Mouse (Mus musculus) ZHBTc4 (cell line): Measurements from ENCODE around the gene Zfp638.
A peak's percentile ranks its signal among the peaks of the same experiment; 100 is the strongest.
"Not testable (repeated sequence)": the region's sequence is repeated elsewhere in the genome, so short reads cannot be mapped to it uniquely, and the experiment has no call there.

ENCODE experiments used
- DNase-seq: peaks from one replicate; pipeline ENCODE4 v3.0.0-alpha.2; 2011; ENCODE audit warnings: low read depth, low spot score

Zfp638 gene

DNA sequence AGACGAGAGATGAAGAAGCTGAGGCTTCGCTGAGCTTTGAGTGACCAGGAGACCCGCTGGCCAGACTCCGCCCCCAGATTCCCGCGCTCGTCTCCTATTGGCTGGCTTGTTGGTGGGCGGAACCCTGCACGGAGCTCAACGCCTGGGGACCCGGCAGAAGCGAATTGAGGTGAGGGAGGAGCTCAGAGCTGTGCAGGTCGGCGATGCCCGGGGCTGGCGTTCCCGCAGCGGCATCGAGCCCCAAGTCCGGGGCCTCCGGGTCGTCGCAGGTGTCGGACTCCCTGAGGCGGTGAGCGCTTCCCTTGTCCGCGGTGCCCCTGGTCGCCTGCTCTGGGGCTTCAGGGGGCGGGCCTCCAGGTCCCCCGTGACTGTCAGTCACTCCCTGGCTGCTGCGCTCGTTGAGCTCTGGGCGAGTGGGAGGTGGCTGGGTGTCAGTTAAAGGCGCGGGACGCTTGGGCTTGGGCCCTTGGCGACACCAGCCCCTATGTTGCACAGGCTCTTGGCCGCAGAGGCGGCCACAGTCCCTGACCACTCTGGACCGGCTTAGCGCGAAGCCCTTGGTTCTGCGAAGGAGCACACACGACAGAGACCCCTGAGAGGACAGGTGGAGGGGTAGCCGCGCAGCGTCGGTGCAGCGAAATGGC lies at the start of gene Zfp638:
Gene Zfp638, plus strand, starts transcription at position 156 of the 644 bp plus-strand sequence.
- DNase-seq, result peak; percentile 95

- no peak for DNase-seq
Observed at GRCm38 (mm10) chr6:83818996-83819395, 47.9 kb upstream of the Zfp638 start.

GRCm38 (mm10) chr6:83820727-83821515 lies 46.0 kb upstream of the Zfp638 start:
- DNase-seq, result no peak

GRCm38 (mm10) chr6:83821856-83822255 lies 45.1 kb upstream of the Zfp638 start:
- no peak for DNase-seq

GRCm38 (mm10) chr6:83830941-83831605 lies 35.8 kb upstream of the Zfp638 start:
- DNase-seq, result no peak

- peak; percentile 100 for DNase-seq
Observed at GRCm38 (mm10) chr6:83831606-83832123, 35.2 kb upstream of the Zfp638 start, which contains the start of gene Paip2b. TSS of gene Paip2b (minus strand) at chr6:83831741.

GRCm38 (mm10) chr6:83832393-83832792 lies 34.5 kb upstream of the Zfp638 start:
- DNase-seq, result not testable (repeated sequence)

- peak; percentile 51 for DNase-seq
Observed at GRCm38 (mm10) chr6:83836826-83837225, 30.1 kb upstream of the Zfp638 start.

DNA sequence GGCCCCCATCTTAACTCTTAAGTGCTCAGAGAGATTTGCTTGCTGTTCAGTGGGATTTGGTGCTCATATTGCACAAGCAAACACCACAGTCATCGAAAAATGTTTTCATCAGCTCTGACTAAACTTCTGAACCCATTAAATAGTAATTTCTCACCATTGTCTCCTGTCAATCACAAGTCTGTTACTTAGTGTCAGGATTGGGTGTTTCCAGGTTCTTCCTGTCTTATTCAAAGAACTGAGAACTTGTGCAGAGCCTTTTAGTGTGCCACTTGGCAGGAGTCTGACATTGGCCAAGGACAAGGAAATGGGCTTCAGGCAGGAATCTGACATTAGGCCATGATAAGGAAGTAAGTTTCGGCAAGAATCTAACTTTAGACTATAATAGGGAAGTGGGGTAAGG lies 28.9 kb upstream of the Zfp638 start:
- peak; percentile 69 for DNase-seq

- DNase-seq, result no peak
Observed at GRCm38 (mm10) chr6:83840086-83840485, 26.8 kb upstream of the Zfp638 start.

DNA sequence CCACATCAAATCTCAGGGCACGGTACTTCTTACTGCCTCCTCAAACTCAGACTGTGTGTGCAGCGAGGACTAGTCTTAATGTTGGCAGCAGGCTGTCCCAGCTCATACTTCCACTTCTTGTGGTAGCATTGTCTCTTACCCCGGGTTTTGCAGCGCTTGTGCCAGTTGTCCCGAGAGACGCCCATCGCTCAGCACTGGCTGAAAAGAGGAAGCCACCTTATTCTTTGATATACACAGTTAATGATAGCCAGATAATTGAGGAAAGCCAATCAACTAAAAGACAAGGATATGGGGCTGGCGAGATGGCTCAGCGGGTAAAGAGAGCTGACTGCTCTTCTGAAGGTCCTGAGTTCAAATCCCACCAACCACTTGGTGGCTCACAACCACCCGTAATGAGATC lies 22.0 kb upstream of the Zfp638 start:
- DNase-seq, result no peak

DNA sequence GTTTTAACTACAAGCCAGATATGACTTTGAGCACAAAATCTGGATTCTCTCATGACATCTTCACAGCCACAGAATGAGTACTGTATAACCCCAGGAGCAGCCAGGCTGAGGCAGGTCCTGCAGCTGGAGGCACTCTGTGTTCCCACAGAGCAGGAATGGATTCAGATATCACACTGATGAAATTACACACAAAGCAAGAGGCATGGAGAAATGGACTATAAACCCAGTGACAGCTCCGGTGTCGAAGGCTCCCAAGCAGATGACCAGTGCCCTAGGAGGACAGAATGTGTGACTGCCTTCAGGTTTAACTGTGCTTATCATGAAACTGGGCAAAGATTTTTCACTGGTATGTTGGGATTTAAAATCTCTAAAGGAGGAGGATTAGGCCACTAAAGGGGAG lies 20.8 kb upstream of the Zfp638 start:
- no peak for DNase-seq

- DNase-seq, result no peak
Observed at GRCm38 (mm10) chr6:83849446-83849845, 17.5 kb upstream of the Zfp638 start.

GRCm38 (mm10) chr6:83857476-83857875 lies 9.4 kb upstream of the Zfp638 start:
- DNase-seq, result no peak

DNA sequence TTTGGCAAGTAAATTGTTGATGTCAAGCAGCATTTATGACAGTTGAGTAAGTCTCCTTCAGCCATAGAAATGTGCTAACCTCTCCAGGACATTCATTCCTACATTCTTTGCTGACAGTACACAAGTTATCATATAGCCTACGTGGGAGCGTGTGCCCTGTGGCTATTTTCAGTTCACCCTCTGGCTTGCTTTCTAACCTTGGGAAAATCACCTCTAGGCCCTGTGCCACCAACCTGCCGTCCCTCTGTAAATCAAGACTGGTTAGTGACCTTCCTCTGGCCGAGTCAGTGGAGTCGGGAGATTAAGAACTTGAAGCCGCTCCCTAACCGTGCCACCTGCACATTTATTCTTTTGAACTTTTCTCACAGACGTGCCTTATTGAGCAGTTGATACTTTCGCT lies 6.9 kb upstream of the Zfp638 start:
- no peak for DNase-seq

DNA sequence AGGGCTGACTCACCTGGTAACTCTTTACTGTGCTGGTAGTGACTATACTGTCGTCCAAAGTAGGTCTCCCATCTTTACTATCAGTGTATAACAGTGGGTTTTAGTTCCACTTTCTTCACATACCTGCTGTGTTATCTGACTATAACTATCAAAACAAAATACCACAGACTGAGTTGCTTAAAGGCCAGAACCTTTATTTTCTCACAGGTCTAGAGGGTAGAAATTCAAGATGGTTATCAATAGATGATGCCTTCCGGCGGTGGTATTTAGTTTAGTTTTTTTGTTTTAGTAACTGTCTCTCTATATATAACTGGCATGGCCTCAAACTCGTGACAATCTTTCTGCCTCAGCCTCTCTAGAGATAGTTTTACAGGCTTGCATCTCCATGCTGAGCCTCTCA lies 3.4 kb upstream of the Zfp638 start:
- DNase-seq, result no peak

GRCm38 (mm10) chr6:83866423-83866822 lies 486 bp upstream of the Zfp638 start:
- DNase-seq, result no peak

GRCm38 (mm10) chr6:83867598-83868585 lies 983 bp downstream of the Zfp638 start:
- peak; percentile 46 for DNase-seq

- peak; percentile 75 for DNase-seq
Observed at GRCm38 (mm10) chr6:83879815-83880214, 12.9 kb downstream of the Zfp638 start.

DNA sequence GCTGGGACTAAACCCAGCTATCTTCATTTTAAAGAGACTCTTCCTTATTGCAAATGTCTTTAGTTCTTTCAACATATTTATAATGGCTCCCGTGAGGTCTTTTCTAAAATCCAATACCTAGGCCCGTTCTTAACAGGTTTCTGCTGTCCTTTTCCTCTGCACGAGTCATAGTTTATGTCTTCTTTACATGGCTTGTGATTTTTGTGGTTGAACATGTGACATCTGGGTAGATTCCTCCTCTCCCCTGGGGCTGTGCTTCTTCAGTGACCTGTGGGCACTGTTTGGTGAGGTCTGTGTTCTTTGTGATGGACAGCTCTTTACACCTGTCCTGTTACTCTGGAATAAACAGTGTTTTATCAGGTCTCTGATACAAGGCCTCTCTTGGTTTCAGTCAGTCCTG lies 19.9 kb downstream of the Zfp638 start:
- DNase-seq, result no peak

DNA sequence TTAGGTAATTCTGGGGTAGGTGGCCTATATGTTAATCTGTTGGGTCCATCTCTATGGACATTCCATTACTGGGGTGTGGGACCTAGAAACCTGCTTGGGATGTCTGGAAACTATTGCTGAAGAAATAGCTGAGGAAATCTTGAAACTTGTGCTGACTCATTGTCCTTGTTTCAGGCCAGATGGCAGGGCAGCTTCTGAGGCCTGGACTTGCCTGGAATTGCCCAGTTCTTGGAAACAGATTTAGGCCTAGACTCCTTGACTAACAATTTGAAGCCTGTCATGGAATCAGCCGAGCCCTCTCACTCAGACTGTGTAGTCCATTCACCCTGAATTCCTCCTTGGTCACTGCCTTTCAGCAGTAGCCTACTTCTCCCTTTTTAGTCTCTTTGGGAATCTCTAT lies 21.9 kb downstream of the Zfp638 start:
- no peak for DNase-seq
